Comparison of ENCODE assay signal across 8 mouse cellular contexts in the genomic region with DNA sequence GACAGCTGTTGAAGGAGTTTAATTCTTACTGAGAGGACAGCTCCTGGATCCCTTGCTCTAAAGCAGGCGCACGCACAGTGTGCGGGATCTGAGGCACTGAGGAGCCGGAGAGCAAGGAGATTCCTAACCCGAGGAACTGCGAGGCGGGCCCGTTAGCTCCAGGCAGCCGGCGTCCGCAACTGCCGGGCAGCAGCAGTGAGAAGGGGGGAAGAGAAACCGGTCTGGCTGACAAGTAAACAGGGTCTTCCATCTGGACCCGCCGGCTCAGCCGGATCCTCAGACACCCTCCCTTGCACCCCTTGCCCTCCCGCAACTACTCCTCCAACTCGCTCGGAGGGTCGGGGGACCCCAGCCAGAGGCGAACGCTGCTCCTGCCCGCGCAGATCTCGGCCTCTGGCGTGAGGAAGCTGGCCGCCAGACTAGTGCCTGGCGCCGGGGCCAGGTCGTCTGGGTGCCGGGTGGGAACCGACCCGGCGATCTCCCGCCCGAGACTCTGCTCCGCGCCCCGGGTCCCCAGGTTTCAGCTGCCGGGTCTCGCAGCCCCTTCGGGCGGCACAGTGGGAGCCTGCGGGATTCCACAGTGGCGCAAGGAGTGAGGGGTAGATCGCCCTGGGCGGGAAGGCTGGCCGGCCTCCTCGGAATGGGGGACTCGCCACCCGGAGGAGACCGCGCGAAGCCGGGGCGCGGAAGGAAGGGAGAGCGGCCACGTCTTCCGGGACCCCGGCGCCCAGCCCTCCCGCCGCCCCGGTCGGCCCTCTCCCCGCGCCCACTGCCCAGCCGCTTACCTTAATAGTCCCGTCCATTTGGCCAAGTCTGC. TPM values are rescaled to one million over a fixed set of nuclear protein-coding genes. Genes with fewer than 3 reads are reported as not detected.
A peak's percentile ranks its signal among the peaks of the same experiment; 100 is the strongest.
DNase-seq lines count a peak whose midpoint lies in the region; ATAC-seq and TF ChIP-seq lines count a peak whose summit lies in the region.

No protein-coding gene starts in this region.

- H3K4me1 ChIP-seq in ES-Bruce4 (ENCODE audit: control insufficient read depth, insufficient read depth, low read length): peaks cover 1% of the 10 kb centered on the region
- H3K4me1 ChIP-seq in embryonic facial prominence, embryonic 14.5 days (ENCODE audit: control insufficient read depth, insufficient read depth, low read length): peaks cover 28% of the 10 kb centered on the region
- peaks cover 60% of the 10 kb centered on the region for H3K4me1 ChIP-seq in hindbrain, embryonic 10.5 days (replicated peaks)
- H3K4me1 ChIP-seq in liver, embryonic 13.5 days (replicated peaks): peaks cover 43% of the 10 kb centered on the region
- peaks cover 52% of the 10 kb centered on the region for H3K4me1 ChIP-seq in neural tube, embryonic 12.5 days

- peaks cover 43% of the 10 kb centered on the region for H3K27me3 ChIP-seq in ES-Bruce4 (ENCODE audit: control insufficient read depth, insufficient read depth, low read length, poor library complexity, severe bottlenecking)
- H3K27me3 ChIP-seq in embryonic facial prominence, embryonic 14.5 days (replicated peaks; ENCODE audit: control insufficient read depth, insufficient read depth, low read length): peaks cover 21% of the 10 kb centered on the region; the same call in 1 of the 2 replicates
- peaks cover 86% of the 10 kb centered on the region for H3K27me3 ChIP-seq in hindbrain, embryonic 10.5 days (ENCODE audit: insufficient read depth, poor library complexity, severe bottlenecking)
- H3K27me3 ChIP-seq in liver, embryonic 13.5 days: peaks cover 81% of the 10 kb centered on the region
- peaks cover 72% of the 10 kb centered on the region for H3K27me3 ChIP-seq in neural tube, embryonic 12.5 days (replicated peaks)

- peak; percentile 50 for DNase-seq in CD4-positive, CD25-positive, alpha-beta regulatory T cell, adult 2 months (ENCODE audit: low read depth, low spot score)
- no peak for DNase-seq in embryonic facial prominence, embryonic 14.5 days (ENCODE audit: low spot score)
- peak; percentile 71 for DNase-seq in hindbrain, embryonic 10.5 days (ENCODE audit: low spot score)
- no peak for DNase-seq in liver, embryonic 13.5 days
- DNase-seq in frontal cortex, postnatal 36 days (ENCODE audit: low spot score in 2 of 2): no peak
- no peak for DNase-seq in left cerebral cortex, postnatal 14 days (ENCODE audit: low spot score in 2 of 2)

- TF ChIP-seq POLR2A in ES-Bruce4 (IDR thresholded peaks at IDR 0.05; ENCODE audit: insufficient read depth, low read length): no peak

- no peaks in the 10 kb centered on the region for H3K36me3 ChIP-seq in ES-Bruce4 (ENCODE audit: control insufficient read depth, insufficient read depth, low read length, poor library complexity, severe bottlenecking)
- H3K36me3 ChIP-seq in embryonic facial prominence, embryonic 14.5 days (ENCODE audit: control insufficient read depth, insufficient read depth, low read length): no peaks in the 10 kb centered on the region
- H3K36me3 ChIP-seq in hindbrain, embryonic 10.5 days: no peaks in the 10 kb centered on the region
- H3K36me3 ChIP-seq in liver, embryonic 13.5 days: no peaks in the 10 kb centered on the region
- no peaks in the 10 kb centered on the region for H3K36me3 ChIP-seq in neural tube, embryonic 12.5 days

- intact Hi-C loops in left cerebral cortex, postnatal 14 days (cut with DNase I): no loop called here

- H3K27ac ChIP-seq in ES-Bruce4 (ENCODE audit: insufficient read depth, low read length): no peak overlapping the region
- peak overlapping the region; percentile 91 for H3K27ac ChIP-seq in embryonic facial prominence, embryonic 14.5 days (replicated peaks; ENCODE audit: low read depth, low read length)
- H3K27ac ChIP-seq in hindbrain, embryonic 10.5 days: peak overlapping the region; percentile 90
- H3K27ac ChIP-seq in liver, embryonic 13.5 days: peak overlapping the region; percentile 80
- H3K27ac ChIP-seq in neural tube, embryonic 12.5 days: 0 out of 2 replicates have a peak overlapping the region, but pooled peaks have one; percentile 27

- no peak for TF ChIP-seq EP300 in ES-Bruce4 (IDR thresholded peaks at IDR 0.05; ENCODE audit: insufficient read depth, low read depth, low read length)

- no peaks in the 10 kb centered on the region for H3K9me3 ChIP-seq in ES-Bruce4 (replicated peaks; ENCODE audit: control insufficient read depth, insufficient read depth, low read length, poor library complexity, severe bottlenecking)
- no peaks in the 10 kb centered on the region for H3K9me3 ChIP-seq in embryonic facial prominence, embryonic 14.5 days (ENCODE audit: control insufficient read depth, low read length)
- no peaks in the 10 kb centered on the region for H3K9me3 ChIP-seq in hindbrain, embryonic 10.5 days
- no peaks in the 10 kb centered on the region for H3K9me3 ChIP-seq in liver, embryonic 13.5 days (replicated peaks)
- no peaks in the 10 kb centered on the region for H3K9me3 ChIP-seq in neural tube, embryonic 12.5 days

- peak overlapping the region; percentile 38 for H3K4me3 ChIP-seq in ES-Bruce4 (ENCODE audit: low read depth, low read length)
- peak overlapping the region; percentile 73 for H3K4me3 ChIP-seq in embryonic facial prominence, embryonic 14.5 days (ENCODE audit: low read depth, low read length)
- peak overlapping the region; percentile 76 for H3K4me3 ChIP-seq in hindbrain, embryonic 10.5 days
- H3K4me3 ChIP-seq in liver, embryonic 13.5 days (replicated peaks): peak overlapping the region; percentile 61
- H3K4me3 ChIP-seq in neural tube, embryonic 12.5 days: peak overlapping the region; percentile 50

- TF ChIP-seq CTCF in ES-Bruce4 (IDR thresholded peaks at IDR 0.05; ENCODE audit: low read depth, low read length): no peak

- 0 out of 2 replicates have a peak, but pooled peaks have one; percentile 30 for ATAC-seq in embryonic facial prominence, embryonic 14.5 days (ENCODE audit: low read depth)
- peak; percentile 16; the same call in 1 of the 2 replicates for ATAC-seq in liver, embryonic 13.5 days (ENCODE audit: low read depth)
- peak; percentile 42; the same call in 1 of the 2 replicates for ATAC-seq in neural tube, embryonic 12.5 days (ENCODE audit: low FRiP score, low read depth)

- H3K9ac ChIP-seq in ES-Bruce4 (ENCODE audit: low read depth, poor library complexity, severe bottlenecking): peak overlapping the region; percentile 4
- H3K9ac ChIP-seq in embryonic facial prominence, embryonic 14.5 days (ENCODE audit: low read depth, low read length): peak overlapping the region; percentile 92
- H3K9ac ChIP-seq in liver, embryonic 13.5 days: peak overlapping the region; percentile 68
- H3K9ac ChIP-seq in neural tube, embryonic 12.5 days: peak overlapping the region; percentile 64

- peak overlapping the region; percentile 88 for H3K4me2 ChIP-seq in embryonic facial prominence, embryonic 14.5 days (ENCODE audit: low read depth, low read length)
- peak overlapping the region; percentile 79 for H3K4me2 ChIP-seq in liver, embryonic 13.5 days
- H3K4me2 ChIP-seq in neural tube, embryonic 12.5 days (replicated peaks): peak overlapping the region; percentile 97

- WGBS in embryonic facial prominence, embryonic 14.5 days: under 1% methylated on average over 11 of the region's 70 CpGs
- WGBS in hindbrain, embryonic 10.5 days: under 1% methylated on average over 70 of the region's 70 CpGs
- under 1% methylated on average over 63 of the region's 70 CpGs for WGBS in liver, embryonic 13.5 days (ENCODE audit: insufficient replicate concordance)
- WGBS in neural tube, embryonic 12.5 days: under 1% methylated on average over 69 of the region's 70 CpGs

RNA-seq across cellular contexts. Expression of a gene that starts 2.0 kb away (rescaled TPM):
- polyA plus RNA-seq in ES-Bruce4 (2011; ENCODE audit: insufficient read depth, insufficient read length, low read depth, missing spikeins): not detected in 2 replicates
- polyA plus RNA-seq in embryonic facial prominence, embryonic 14.5 days (2014; fragmentation: Nextera tagmentation; extraction: Ambion mirVana): 18.8 and 22.9 TPM in 2 replicates
- 23.1 and 26.2 TPM in 2 replicates for polyA plus RNA-seq in hindbrain, embryonic 10.5 days (2016; fragmentation: Nextera tagmentation; extraction: Ambion mirVana)
- polyA plus RNA-seq in liver, embryonic 13.5 days (2015; fragmentation: Nextera tagmentation; extraction: Ambion mirVana): 9.1 and 13.2 TPM in 2 replicates
- polyA plus RNA-seq in neural tube, embryonic 12.5 days (2016; fragmentation: Nextera tagmentation; extraction: Ambion mirVana): 15.4 and 18.6 TPM in 2 replicates
- 1 to 10 TPM; 7.6 to 7.8 TPM for total RNA-seq in left cerebral cortex, postnatal 14 days (2021)

Comparison
In these comparisons a context has a peak if more than half of its experiments do, and no peak if none do; other contexts are left out.
1. DNase-seq: peak in CD4-positive, CD25-positive, alpha-beta regulatory T cell, adult 2 months (single experiment) and hindbrain, embryonic 10.5 days (single experiment); none in embryonic facial prominence, embryonic 14.5 days (single experiment), liver, embryonic 13.5 days (single experiment), frontal cortex, postnatal 36 days (0 of 2) and left cerebral cortex, postnatal 14 days (0 of 2).
2. H3K9ac ChIP-seq: peak in every context shown above with its lines; median percentile 92 in embryonic facial prominence, embryonic 14.5 days; 68 in liver, embryonic 13.5 days; 64 in neural tube, embryonic 12.5 days; 4 in ES-Bruce4.
3. Peak in every context shown above with its lines, with median percentiles within 50 percentile points of each other: H3K4me3 ChIP-seq, ATAC-seq and H3K4me2 ChIP-seq.